Mouse (Mus musculus): ENCODE data around the gene Olfr339.

DNA sequence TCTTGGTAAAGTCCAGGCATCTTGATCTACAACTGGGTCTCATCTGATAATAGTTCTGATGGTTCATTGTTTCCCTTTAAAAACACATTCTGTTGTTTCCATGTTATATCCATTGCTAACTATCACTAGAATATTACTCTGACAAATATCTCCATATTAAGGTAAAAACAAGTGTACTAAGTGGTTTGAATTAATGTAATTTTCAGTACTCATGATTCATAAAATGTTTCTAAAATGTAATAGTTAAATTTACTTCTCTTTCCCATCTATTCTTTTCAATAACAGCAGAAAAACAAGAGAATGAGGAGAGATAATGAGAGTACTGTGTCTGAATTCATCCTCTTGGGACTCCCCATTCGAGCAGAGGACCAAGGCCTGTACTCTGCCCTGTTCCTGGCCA is 33.5 kb downstream of the Olfr339 start, which contains the start of gene Olfr340:
- TF ChIP-seq CTCF (conservative IDR thresholded peaks at IDR 0.05 in 1 of 2, IDR thresholded peaks at IDR 0.05 in 1 of 2; ENCODE audit: low read depth in 2 of 2, low read length in 2 of 2) (no peak), ZC3H11A (IDR thresholded peaks at IDR 0.05; ENCODE audit: low read depth, low read length) (no peak), EP300 (IDR thresholded peaks at IDR 0.05; ENCODE audit: low read length) (no peak), GABPA (IDR thresholded peaks at IDR 0.05; ENCODE audit: insufficient replicate concordance, low read depth, low read length) (no peak), ZNF384 (IDR thresholded peaks at IDR 0.05; ENCODE audit: low read depth, low read length) (no peak)
